Mouse (Mus musculus) stomach, embryonic 15.5 days (tissue): ENCODE data around the gene Dhrs7c. TPM values are rescaled to one million over a fixed set of nuclear protein-coding genes. Genes with fewer than 3 reads are reported as not detected.

Source experiments
- ATAC-seq: fragments of 200-750 bp; cut with Nextera tagmentation; 2 replicates; pipeline ENCODE4 v1.8.0; 2017; ENCODE audit warnings: low read depth, moderate number of reproducible peaks, moderate TSS enrichment; ENCODE audit not compliant: insufficient read depth, low FRiP score
- H3K27ac ChIP-seq: fragments of 300-500 bp; sonication (generic); 2 replicates; pipeline ENCODE4 v1.5.1; 2015; ENCODE audit warnings: mild to moderate bottlenecking, inconsistent platforms
- H3K27me3 ChIP-seq: fragments of 300-500 bp; sonication (generic); replicated peaks from 2 replicates; pipeline ENCODE4 v1.6.1; 2015; ENCODE audit warnings: inconsistent platforms
- H3K36me3 ChIP-seq: fragments of 300-500 bp; sonication (generic); 2 replicates; pipeline ENCODE4 v1.6.1; 2015; ENCODE audit warnings: inconsistent platforms
- H3K4me1 ChIP-seq: fragments of 300-500 bp; sonication (generic); 2 replicates; pipeline ENCODE4 v1.6.1; 2015; ENCODE audit warnings: inconsistent platforms
- H3K4me2 ChIP-seq: fragments of 300-500 bp; sonication (generic); 2 replicates; pipeline ENCODE4 v1.6.1; 2015; ENCODE audit warnings: mild to moderate bottlenecking, inconsistent platforms
- H3K4me3 ChIP-seq: fragments of 300-500 bp; sonication (generic); replicated peaks from 2 replicates; pipeline ENCODE4 v1.5.1; 2015; ENCODE audit warnings: inconsistent platforms
- H3K9ac ChIP-seq: fragments of 300-500 bp; sonication (generic); 2 replicates; pipeline ENCODE4 v1.6.1; 2015; ENCODE audit warnings: inconsistent platforms
- H3K9me3 ChIP-seq: fragments of 300-500 bp; sonication (generic); 2 replicates; pipeline ENCODE4 v1.6.1; 2016; ENCODE audit warnings: inconsistent platforms
- WGBS: fragments of 180-500 bp; shearing (Covaris S2); methylation state at CpG from one replicate; pipeline ENCODE4 v1.1.7; 2015; 5-methylcytosine and 5-hydroxymethylcytosine counted together
- polyA plus RNA-seq: library from polyadenylated mRNA; unstranded; fragments of >200 nt; fragmentation: Nextera tagmentation; extraction: Ambion mirVana; gene quantifications from 2 replicates; pipeline ENCODE4 v1.2.1, GENCODE M21; 2015

Dhrs7c gene
- polyA plus RNA-seq, 1 experiment from 2014 or later = 0.32 TPM

- WGBS = 77% methylated on average over 5 of the region's 5 CpGs
- Histone ChIP-seq H3K36me3 (no peaks in the 10 kb centered on the region), H3K4me2 (no peak overlapping the region), H3K27me3 (no peaks in the 10 kb centered on the region), H3K9me3 (no peaks in the 10 kb centered on the region), H3K9ac (no peak overlapping the region), H3K4me1 (no peaks in the 10 kb centered on the region), H3K27ac (no peak overlapping the region), H3K4me3 (no peak overlapping the region)
- ATAC-seq = no peak
These were observed 10.1 kb downstream of the Dhrs7c start for GRCm38 (mm10) chr11:67808051-67808450.

- Histone ChIP-seq H3K4me1 (no peaks in the 10 kb centered on the region), H3K9ac (no peak overlapping the region), H3K27ac (no peak overlapping the region), H3K9me3 (no peaks in the 10 kb centered on the region), H3K4me3 (no peak overlapping the region), H3K4me2 (no peak overlapping the region), H3K27me3 (no peaks in the 10 kb centered on the region), H3K36me3 (no peaks in the 10 kb centered on the region)
- 74% methylated on average over 6 of the region's 6 CpGs for WGBS
- no peak for ATAC-seq
These were observed 13.5 kb downstream of the Dhrs7c start for GRCm38 (mm10) chr11:67811535-67811934.

GRCm38 (mm10) chr11:67819604-67820003 is 21.6 kb downstream of the Dhrs7c start:
- H3K4me2 ChIP-seq = peak overlapping the region; percentile 34; the same call in 1 of the 2 replicates
- H3K27ac ChIP-seq = no peak overlapping the region
- 11% methylated on average over 5 of the region's 5 CpGs for WGBS
- no peaks in the 10 kb centered on the region for H3K9me3 ChIP-seq
- H3K27me3 ChIP-seq = no peaks in the 10 kb centered on the region
- no peak overlapping the region for H3K9ac ChIP-seq
- ATAC-seq = no peak
- H3K36me3 ChIP-seq = no peaks in the 10 kb centered on the region
- no peaks in the 10 kb centered on the region for H3K4me1 ChIP-seq
- no peak overlapping the region; the same call in 1 of the 2 replicates for H3K4me3 ChIP-seq

- H3K27ac ChIP-seq = no peak overlapping the region
- H3K9ac ChIP-seq = no peak overlapping the region
- ATAC-seq = no peak
- no peaks in the 10 kb centered on the region for H3K9me3 ChIP-seq
- no peaks in the 10 kb centered on the region for H3K4me1 ChIP-seq
- no peak overlapping the region for H3K4me3 ChIP-seq
- H3K27me3 ChIP-seq = no peaks in the 10 kb centered on the region
- WGBS = 26% methylated on average over 4 of the region's 4 CpGs
- no peaks in the 10 kb centered on the region for H3K36me3 ChIP-seq
- H3K4me2 ChIP-seq = no peak overlapping the region
These were observed 22.2 kb downstream of the Dhrs7c start for GRCm38 (mm10) chr11:67820221-67820620.

GRCm38 (mm10) chr11:67821560-67821959 is 23.6 kb downstream of the Dhrs7c start:
- Histone ChIP-seq H3K4me1 (no peaks in the 10 kb centered on the region), H3K4me2 (no peak overlapping the region), H3K27ac (no peak overlapping the region), H3K36me3 (no peaks in the 10 kb centered on the region), H3K27me3 (no peaks in the 10 kb centered on the region), H3K4me3 (no peak overlapping the region), H3K9ac (no peak overlapping the region), H3K9me3 (no peaks in the 10 kb centered on the region)
- WGBS = 93% methylated on average over 6 of the region's 6 CpGs
- no peak for ATAC-seq

GRCm38 (mm10) chr11:67828360-67829059 is 30.5 kb downstream of the Dhrs7c start:
- 25% methylated on average over 12 of the region's 12 CpGs for WGBS
- ATAC-seq = no peak
- no peaks in the 10 kb centered on the region for H3K27me3 ChIP-seq

GRCm38 (mm10) chr11:67829530-67829929 is 31.5 kb downstream of the Dhrs7c start:
- 61% methylated on average over 6 of the region's 6 CpGs for WGBS
- Histone ChIP-seq H3K4me1 (no peaks in the 10 kb centered on the region), H3K9me3 (no peaks in the 10 kb centered on the region), H3K4me2 (no peak overlapping the region), H3K4me3 (no peak overlapping the region), H3K27ac (no peak overlapping the region), H3K36me3 (no peaks in the 10 kb centered on the region), H3K27me3 (no peaks in the 10 kb centered on the region), H3K9ac (no peak overlapping the region)
- ATAC-seq = no peak

More at GRCm38 (mm10) chr11:67828360-67829059, 30.5 kb downstream of the Dhrs7c start:
- no peaks in the 10 kb centered on the region for H3K4me1 ChIP-seq
- no peak overlapping the region for H3K4me3 ChIP-seq
- no peak overlapping the region for H3K9ac ChIP-seq
- no peaks in the 10 kb centered on the region for H3K36me3 ChIP-seq
- H3K27ac ChIP-seq = no peak overlapping the region
- no peaks in the 10 kb centered on the region for H3K9me3 ChIP-seq
- peak overlapping the region; percentile 9; the same call in 1 of the 2 replicates for H3K4me2 ChIP-seq

- no peak overlapping the region for H3K9ac ChIP-seq
- no peak overlapping the region for H3K4me3 ChIP-seq
- ATAC-seq = no peak
- 64% methylated on average over 5 of the region's 5 CpGs for WGBS
- no peaks in the 10 kb centered on the region for H3K36me3 ChIP-seq
- no peak overlapping the region for H3K27ac ChIP-seq
- no peak overlapping the region for H3K4me2 ChIP-seq
- no peaks in the 10 kb centered on the region for H3K4me1 ChIP-seq
- H3K27me3 ChIP-seq = no peaks in the 10 kb centered on the region
- H3K9me3 ChIP-seq = no peaks in the 10 kb centered on the region
These were observed 33.8 kb downstream of the Dhrs7c start for GRCm38 (mm10) chr11:67831820-67832219.

- Histone ChIP-seq H3K4me2 (no peak overlapping the region), H3K9me3 (no peaks in the 10 kb centered on the region), H3K27ac (no peak overlapping the region), H3K36me3 (no peaks in the 10 kb centered on the region), H3K4me1 (no peaks in the 10 kb centered on the region), H3K9ac (no peak overlapping the region), H3K4me3 (no peak overlapping the region), H3K27me3 (no peaks in the 10 kb centered on the region)
- 81% methylated on average over 10 of the region's 10 CpGs for WGBS
- ATAC-seq = no peak
These were observed 37.6 kb downstream of the Dhrs7c start for GRCm38 (mm10) chr11:67835408-67836078.

- no peak overlapping the region for H3K4me3 ChIP-seq
- 71% methylated on average over 1 of the region's 1 CpGs for WGBS
These were observed 41.8 kb downstream of the Dhrs7c start for GRCm38 (mm10) chr11:67839810-67840209.

GRCm38 (mm10) chr11:67845193-67845592 is 47.2 kb downstream of the Dhrs7c start:
- Histone ChIP-seq H3K27ac (no peak overlapping the region), H3K4me1 (no peaks in the 10 kb centered on the region), H3K4me2 (no peak overlapping the region), H3K36me3 (no peaks in the 10 kb centered on the region), H3K9me3 (no peaks in the 10 kb centered on the region), H3K4me3 (no peak overlapping the region), H3K9ac (no peak overlapping the region), H3K27me3 (no peaks in the 10 kb centered on the region)
- 80% methylated on average over 4 of the region's 4 CpGs for WGBS
- no peak for ATAC-seq

More at GRCm38 (mm10) chr11:67839810-67840209, 41.8 kb downstream of the Dhrs7c start:
- no peak for ATAC-seq
- no peaks in the 10 kb centered on the region for H3K36me3 ChIP-seq
- H3K27me3 ChIP-seq = no peaks in the 10 kb centered on the region
- no peaks in the 10 kb centered on the region for H3K4me1 ChIP-seq
- no peak overlapping the region for H3K9ac ChIP-seq
- H3K27ac ChIP-seq = no peak overlapping the region
- H3K9me3 ChIP-seq = no peaks in the 10 kb centered on the region
- no peak overlapping the region for H3K4me2 ChIP-seq

- no peaks in the 10 kb centered on the region for H3K9me3 ChIP-seq
- no peaks in the 10 kb centered on the region for H3K27me3 ChIP-seq
- no peak overlapping the region for H3K9ac ChIP-seq
- no peak overlapping the region for H3K4me2 ChIP-seq
- H3K4me3 ChIP-seq = no peak overlapping the region
- 57% methylated on average over 5 of the region's 5 CpGs for WGBS
- H3K4me1 ChIP-seq = no peaks in the 10 kb centered on the region
- H3K36me3 ChIP-seq = no peaks in the 10 kb centered on the region
- no peak for ATAC-seq
- H3K27ac ChIP-seq = no peak overlapping the region
These were observed 53.8 kb downstream of the Dhrs7c start for GRCm38 (mm10) chr11:67851770-67852169.
